Mouse (Mus musculus): ENCODE measurements around the gene Lax1. TPM values are rescaled to one million over a fixed set of nuclear protein-coding genes. Genes with fewer than 3 reads are reported as not detected.

Lax1 gene
- 1.2 and 1.3 TPM in 2 replicates for polyA plus RNA-seq (2015; fragmentation: Nextera tagmentation; extraction: Ambion mirVana)

DNA sequence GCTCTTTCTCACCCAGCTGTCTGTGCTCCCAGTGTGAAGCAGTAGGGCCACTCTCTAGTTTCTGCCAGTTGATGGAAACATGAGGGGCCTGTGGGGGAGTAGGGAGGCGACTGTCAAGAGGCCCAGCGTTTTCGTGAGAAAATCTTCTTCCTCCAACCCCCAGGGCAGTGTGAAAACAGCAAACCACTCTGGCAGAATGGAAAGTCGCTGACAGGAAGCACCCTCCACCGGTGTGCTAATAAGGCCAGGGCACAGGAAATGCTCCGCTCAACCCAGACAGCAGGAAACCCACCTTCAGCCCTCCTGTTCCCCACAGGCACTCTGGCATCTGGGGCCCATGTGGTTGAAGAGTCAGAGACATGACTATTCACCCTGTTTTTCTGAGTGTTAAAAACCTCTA is at the start of gene Lax1:
Gene Lax1 (minus strand): TSS at position 212 of the 400 bp plus-strand sequence.
- Histone ChIP-seq H3K27me3 (no peaks in the 10 kb centered on the region), H3K27ac (0 out of 2 replicates have a peak within 1 kb of the TSS, but pooled peaks have one; percentile 17), H3K9me3 (no peaks in the 10 kb centered on the region), H3K4me3 (no peak within 1 kb of the TSS), H3K4me1 (peaks cover 20% of the 10 kb centered on the region), H3K9ac (no peak within 1 kb of the TSS), H3K4me2 (no peak within 1 kb of the TSS), H3K36me3 (no peaks in the 10 kb centered on the region)
- ATAC-seq (ENCODE audit: insufficient number of reproducible peaks, insufficient read depth, low FRiP score, low TSS enrichment, low read depth): no peak
- 7% methylated on average over 6 of the region's 6 CpGs for WGBS

GRCm38 (mm10) chr1:133736664-133737063 is 46.8 kb upstream of the Lax1 start:
- no peak overlapping the region for H3K27ac ChIP-seq
- no peaks in the 10 kb centered on the region for H3K27me3 ChIP-seq
- no peak overlapping the region for H3K4me2 ChIP-seq
- peaks cover 44% of the 10 kb centered on the region for H3K36me3 ChIP-seq
- H3K9me3 ChIP-seq: no peaks in the 10 kb centered on the region
- ATAC-seq (ENCODE audit: insufficient number of reproducible peaks, insufficient read depth, low FRiP score, low TSS enrichment, low read depth): no peak
- H3K9ac ChIP-seq: no peak overlapping the region
- 68% methylated on average over 7 of the region's 7 CpGs for WGBS
- no peak overlapping the region for H3K4me3 ChIP-seq
- peaks cover 39% of the 10 kb centered on the region for H3K4me1 ChIP-seq

DNA sequence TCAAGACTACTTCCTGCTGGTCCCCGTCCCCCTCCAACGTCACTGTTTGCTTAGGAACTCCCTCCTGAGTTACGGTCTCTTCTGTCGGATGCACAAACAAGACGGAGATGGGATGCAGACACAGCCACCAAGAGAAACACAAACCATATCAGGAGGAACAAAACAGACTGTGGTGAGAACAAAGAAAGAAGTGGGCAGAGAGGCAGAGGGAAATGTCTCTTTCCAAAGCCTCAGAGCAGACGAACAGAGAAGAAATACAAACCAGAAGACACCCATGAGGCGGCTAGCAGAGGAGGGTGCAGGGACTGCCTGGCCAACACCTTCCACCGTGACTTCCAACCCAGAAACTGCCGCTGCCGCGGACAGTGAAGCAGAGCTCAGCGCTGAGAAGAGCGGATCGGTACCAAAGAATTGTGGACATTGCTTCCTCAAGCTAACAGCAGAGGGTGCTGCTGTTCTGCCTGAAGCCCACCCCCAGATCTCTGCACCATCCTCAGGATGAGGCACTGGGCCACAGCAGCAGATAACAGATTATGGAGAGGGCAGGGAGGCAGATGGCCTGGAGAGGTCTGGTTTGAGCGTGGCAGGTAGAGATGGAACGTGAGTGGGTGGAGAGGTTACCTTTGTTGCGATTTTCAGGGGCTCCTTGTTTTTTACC is 46.2 kb upstream of the Lax1 start:
- Histone ChIP-seq H3K27me3 (no peaks in the 10 kb centered on the region), H3K4me1 (peaks cover 34% of the 10 kb centered on the region), H3K9me3 (no peaks in the 10 kb centered on the region), H3K27ac (peak overlapping the region; percentile 39; the same call in 1 of the 2 replicates), H3K4me2 (peak overlapping the region; percentile 57), H3K4me3 (peak overlapping the region; percentile 44), H3K36me3 (peaks cover 48% of the 10 kb centered on the region), H3K9ac (peak overlapping the region; percentile 73)
- 8% methylated on average over 17 of the region's 17 CpGs for WGBS
- ATAC-seq (ENCODE audit: insufficient number of reproducible peaks, insufficient read depth, low FRiP score, low TSS enrichment, low read depth): 0 out of 2 replicates have a peak, but pooled peaks have one; percentile 74

GRCm38 (mm10) chr1:133732814-133733213 is 42.9 kb upstream of the Lax1 start:
- Histone ChIP-seq H3K27ac (peak overlapping the region; percentile 11; the same call in 1 of the 2 replicates), H3K4me2 (no peak overlapping the region), H3K9me3 (no peaks in the 10 kb centered on the region), H3K4me1 (peaks cover 30% of the 10 kb centered on the region), H3K36me3 (peaks cover 67% of the 10 kb centered on the region), H3K9ac (no peak overlapping the region), H3K27me3 (no peaks in the 10 kb centered on the region), H3K4me3 (no peak overlapping the region)
- no peak for ATAC-seq (ENCODE audit: insufficient number of reproducible peaks, insufficient read depth, low FRiP score, low TSS enrichment, low read depth)
- 24% methylated on average over 11 of the region's 11 CpGs for WGBS

DNA sequence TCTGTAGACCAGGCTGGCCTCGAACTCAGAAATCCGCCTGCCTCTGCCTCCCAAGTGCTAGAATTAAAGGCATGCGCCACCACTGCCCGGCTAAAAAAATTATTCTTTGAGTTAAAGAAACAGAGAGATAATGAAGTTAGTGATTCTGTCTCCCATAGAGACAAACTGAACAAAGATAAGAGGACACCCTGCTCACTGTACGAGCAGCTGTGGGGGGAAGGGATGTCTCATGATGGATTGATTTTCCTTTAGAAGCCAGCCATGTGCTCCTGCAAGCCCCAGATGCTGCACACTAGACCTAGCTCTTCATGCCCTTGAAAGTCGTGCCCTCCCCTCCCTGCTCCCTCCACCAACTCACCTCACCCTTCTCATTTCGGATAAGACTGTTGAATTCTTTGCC is 38.4 kb upstream of the Lax1 start:
- Histone ChIP-seq H3K4me2 (no peak overlapping the region), H3K9ac (no peak overlapping the region), H3K9me3 (no peaks in the 10 kb centered on the region), H3K27me3 (no peaks in the 10 kb centered on the region), H3K36me3 (peaks cover 69% of the 10 kb centered on the region), H3K4me1 (peaks cover 8% of the 10 kb centered on the region), H3K27ac (no peak overlapping the region), H3K4me3 (no peak overlapping the region)
- no peak for ATAC-seq (ENCODE audit: insufficient number of reproducible peaks, insufficient read depth, low FRiP score, low TSS enrichment, low read depth)
- 88% methylated on average over 7 of the region's 7 CpGs for WGBS

GRCm38 (mm10) chr1:133720342-133720741 is 30.4 kb upstream of the Lax1 start:
- Histone ChIP-seq H3K4me1 (no peaks in the 10 kb centered on the region), H3K27me3 (no peaks in the 10 kb centered on the region), H3K36me3 (peaks cover 54% of the 10 kb centered on the region), H3K9ac (no peak overlapping the region), H3K9me3 (no peaks in the 10 kb centered on the region), H3K4me2 (no peak overlapping the region), H3K27ac (no peak overlapping the region), H3K4me3 (no peak overlapping the region)
- 49% methylated on average over 7 of the region's 7 CpGs for WGBS
- no peak for ATAC-seq (ENCODE audit: insufficient number of reproducible peaks, insufficient read depth, low FRiP score, low TSS enrichment, low read depth)

DNA sequence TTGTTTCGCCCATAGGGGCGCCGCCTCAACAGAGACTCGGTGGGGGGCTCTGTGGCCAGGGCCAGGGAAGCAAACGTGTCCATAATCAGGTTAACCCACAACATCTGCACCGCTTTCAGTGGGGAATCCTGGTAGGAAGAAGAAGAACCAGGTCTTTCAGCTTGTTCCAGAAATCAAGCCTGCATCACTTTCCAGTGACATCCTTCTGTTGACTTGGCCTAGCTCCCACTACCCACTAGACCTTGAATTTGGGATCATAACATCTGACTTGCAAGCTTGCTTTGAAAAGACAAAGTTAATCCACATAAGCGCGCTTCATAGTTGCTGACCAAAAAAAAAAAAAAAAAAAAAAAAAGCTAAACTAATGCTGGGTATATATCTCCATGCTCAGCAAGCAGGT is 28.9 kb upstream of the Lax1 start:
- Histone ChIP-seq H3K27ac (no peak overlapping the region), H3K27me3 (no peaks in the 10 kb centered on the region), H3K9ac (no peak overlapping the region), H3K36me3 (peaks cover 59% of the 10 kb centered on the region), H3K4me2 (no peak overlapping the region), H3K4me3 (no peak overlapping the region), H3K9me3 (no peaks in the 10 kb centered on the region), H3K4me1 (no peaks in the 10 kb centered on the region)
- 75% methylated on average over 8 of the region's 8 CpGs for WGBS
- no peak for ATAC-seq (ENCODE audit: insufficient number of reproducible peaks, insufficient read depth, low FRiP score, low TSS enrichment, low read depth)

GRCm38 (mm10) chr1:133718296-133718695 is 28.4 kb upstream of the Lax1 start:
- no peaks in the 10 kb centered on the region for H3K27me3 ChIP-seq
- no peak overlapping the region for H3K4me2 ChIP-seq
- H3K27ac ChIP-seq: no peak overlapping the region
- H3K36me3 ChIP-seq: peaks cover 59% of the 10 kb centered on the region
- no peak for ATAC-seq (ENCODE audit: insufficient number of reproducible peaks, insufficient read depth, low FRiP score, low TSS enrichment, low read depth)
- H3K4me1 ChIP-seq: peaks cover 2% of the 10 kb centered on the region
- H3K9me3 ChIP-seq: no peaks in the 10 kb centered on the region
- 61% methylated on average over 3 of the region's 3 CpGs for WGBS
- no peak overlapping the region for H3K9ac ChIP-seq
- no peak overlapping the region for H3K4me3 ChIP-seq

DNA sequence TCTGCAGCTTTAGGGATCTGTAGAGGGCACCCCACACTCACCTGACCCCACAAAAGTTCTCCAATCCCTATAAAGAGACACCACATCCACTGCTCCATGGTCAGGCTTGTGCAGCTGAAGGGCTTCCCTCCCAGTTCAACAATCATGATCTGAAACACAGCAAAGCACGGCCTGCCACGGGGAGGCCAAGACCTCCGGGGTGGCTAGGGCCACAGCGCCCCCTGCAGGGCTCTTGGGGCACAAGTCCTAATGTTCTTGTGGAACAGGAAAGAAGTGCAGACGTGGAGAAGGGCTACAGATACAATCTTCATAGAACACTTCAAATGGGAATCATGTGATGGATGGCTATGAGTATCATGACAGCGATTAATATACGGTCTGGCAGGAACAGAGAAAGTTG is 26.6 kb upstream of the Lax1 start:
- peaks cover 59% of the 10 kb centered on the region for H3K36me3 ChIP-seq
- no peak overlapping the region for H3K9ac ChIP-seq
- WGBS: 24% methylated on average over 7 of the region's 7 CpGs
- H3K4me2 ChIP-seq: no peak overlapping the region
- no peak overlapping the region for H3K27ac ChIP-seq
- no peak overlapping the region for H3K4me3 ChIP-seq
- no peaks in the 10 kb centered on the region for H3K27me3 ChIP-seq
- H3K4me1 ChIP-seq: peaks cover 20% of the 10 kb centered on the region
- no peak for ATAC-seq (ENCODE audit: insufficient number of reproducible peaks, insufficient read depth, low FRiP score, low TSS enrichment, low read depth)
- no peaks in the 10 kb centered on the region for H3K9me3 ChIP-seq

- no peak overlapping the region for H3K4me2 ChIP-seq
- H3K27ac ChIP-seq: no peak overlapping the region
- WGBS: 61% methylated on average over 1 of the region's 1 CpGs
- H3K9ac ChIP-seq: no peak overlapping the region
- H3K4me1 ChIP-seq: peaks cover 27% of the 10 kb centered on the region
- peaks cover 58% of the 10 kb centered on the region for H3K36me3 ChIP-seq
- no peaks in the 10 kb centered on the region for H3K9me3 ChIP-seq
- no peaks in the 10 kb centered on the region for H3K27me3 ChIP-seq
- ATAC-seq (ENCODE audit: insufficient number of reproducible peaks, insufficient read depth, low FRiP score, low TSS enrichment, low read depth): no peak
- no peak overlapping the region for H3K4me3 ChIP-seq
Measured at GRCm38 (mm10) chr1:133715191-133715590, 25.3 kb upstream of the Lax1 start.

- Histone ChIP-seq H3K27ac (0 out of 2 replicates have a peak overlapping the region, but pooled peaks have one; percentile 44), H3K36me3 (peaks cover 58% of the 10 kb centered on the region), H3K4me1 (peaks cover 27% of the 10 kb centered on the region), H3K4me2 (no peak overlapping the region), H3K9ac (0 out of 2 replicates have a peak overlapping the region, but pooled peaks have one; percentile 4), H3K9me3 (no peaks in the 10 kb centered on the region), H3K27me3 (no peaks in the 10 kb centered on the region), H3K4me3 (no peak overlapping the region)
- WGBS: 27% methylated on average over 2 of the region's 2 CpGs
- ATAC-seq (ENCODE audit: insufficient number of reproducible peaks, insufficient read depth, low FRiP score, low TSS enrichment, low read depth): no peak
Measured at GRCm38 (mm10) chr1:133713009-133713370, 23.1 kb upstream of the Lax1 start.

DNA sequence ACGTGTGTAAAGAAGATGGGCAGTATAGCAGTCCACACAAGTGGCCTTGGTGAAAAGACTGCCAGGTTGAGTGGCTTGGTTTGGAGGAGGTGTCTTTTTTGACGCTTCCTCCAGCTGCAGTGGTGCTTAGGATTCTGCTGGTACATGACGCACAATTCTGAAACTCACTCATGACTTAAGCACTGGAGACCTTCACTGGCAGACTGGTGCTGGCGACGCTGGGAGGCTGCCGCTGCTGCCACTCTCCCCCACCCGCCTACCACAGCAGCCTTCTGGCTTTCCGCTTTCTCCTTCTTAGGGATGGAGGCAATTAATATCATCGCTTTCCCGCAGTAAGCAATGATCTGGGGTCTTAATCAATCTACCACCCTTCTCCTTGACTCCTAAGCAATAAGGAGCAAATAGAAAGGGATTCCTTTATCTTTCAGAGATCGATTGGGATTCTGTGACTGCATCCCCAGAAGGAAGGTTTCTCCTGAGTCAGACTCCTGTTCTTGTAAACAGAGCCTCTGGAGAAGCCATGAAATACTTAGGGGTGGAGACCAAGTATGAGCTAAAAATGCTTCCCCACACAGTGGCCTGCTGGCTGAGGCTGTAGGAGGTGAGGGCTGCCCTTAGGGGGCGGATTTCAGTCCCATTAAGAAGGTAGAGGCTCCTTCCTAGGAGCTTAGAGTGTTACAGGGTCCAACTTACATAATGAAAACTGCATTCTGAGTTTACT is 22.5 kb upstream of the Lax1 start:
- 27% methylated on average over 12 of the region's 12 CpGs for WGBS
- Histone ChIP-seq H3K9ac (no peak overlapping the region), H3K27me3 (no peaks in the 10 kb centered on the region), H3K36me3 (peaks cover 58% of the 10 kb centered on the region), H3K9me3 (no peaks in the 10 kb centered on the region), H3K27ac (0 out of 2 replicates have a peak overlapping the region, but pooled peaks have one; percentile 44), H3K4me3 (no peak overlapping the region), H3K4me1 (peaks cover 27% of the 10 kb centered on the region), H3K4me2 (peak overlapping the region; percentile 20; the same call in 1 of the 2 replicates)
- ATAC-seq (ENCODE audit: insufficient number of reproducible peaks, insufficient read depth, low FRiP score, low TSS enrichment, low read depth): no peak

All from embryonic facial prominence, embryonic 13.5 days (tissue).